Mouse (Mus musculus): ENCODE data around the gene Dpyd. TPM values are rescaled to one million over a fixed set of nuclear protein-coding genes. Genes with fewer than 3 reads are reported as not detected.

The Dpyd gene
- 15.3 and 18.0 TPM in 2 replicates for polyA plus RNA-seq (2015; fragmentation: Nextera tagmentation; extraction: Ambion mirVana)

DNA sequence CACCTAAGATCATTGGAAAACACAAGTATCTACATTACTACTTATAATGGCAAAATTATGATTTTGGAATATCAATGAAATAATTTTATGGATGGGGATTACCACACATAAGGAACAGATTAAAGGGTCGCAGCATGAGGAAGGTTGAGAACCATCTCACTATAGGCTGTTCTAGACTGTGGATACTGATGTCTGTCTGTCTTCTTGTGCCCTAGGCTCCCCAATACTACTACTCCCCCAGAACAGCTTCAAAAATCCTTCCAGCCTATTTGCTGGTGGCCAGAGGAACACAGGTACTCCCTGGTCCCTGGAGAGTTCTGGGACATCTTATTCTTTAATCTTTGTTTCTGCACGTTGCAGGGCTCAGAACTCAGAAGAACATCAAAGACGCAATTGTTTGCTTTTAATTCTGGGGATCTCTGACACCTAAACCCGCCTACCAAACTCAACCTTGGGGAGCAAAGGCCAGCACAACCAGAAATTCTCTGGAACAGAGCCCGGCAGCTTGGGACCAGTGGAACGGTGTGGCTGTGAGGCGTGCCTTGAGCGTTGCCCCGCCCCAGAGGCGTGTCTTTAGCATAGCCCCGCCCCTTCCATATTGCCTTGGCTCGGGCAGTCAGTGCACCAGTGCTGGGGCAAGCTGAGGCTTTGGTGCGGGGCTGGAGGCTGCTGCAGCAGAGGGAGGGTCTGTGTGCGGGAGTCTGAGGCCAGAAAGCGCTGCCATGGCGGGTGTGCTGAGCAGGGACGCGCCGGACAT lies at the start of gene Dpyd:
Gene Dpyd (plus strand): TSS at position 576 of the 757 bp plus-strand sequence.
- peak within 1 kb of the TSS; percentile 83 for H3K4me2 ChIP-seq (ENCODE audit: low read depth, low read length)
- H3K4me1 ChIP-seq (ENCODE audit: control insufficient read depth, insufficient read depth, low read length) = no peaks in the 10 kb centered on the region; the same call in 1 of the 2 replicates
- 6% methylated on average over 19 of the region's 19 CpGs for whole genome bisulfite sequencing
- ATAC-seq (ENCODE audit: insufficient read depth, low FRiP score) = peak; percentile 99
- no peaks in the 10 kb centered on the region for H3K27me3 ChIP-seq (ENCODE audit: control insufficient read depth, insufficient read depth, low read length)
- peak within 1 kb of the TSS; percentile 80 for H3K4me3 ChIP-seq (replicated peaks; ENCODE audit: low read length)
- H3K36me3 ChIP-seq (ENCODE audit: control insufficient read depth, insufficient read depth, low read length) = no peaks in the 10 kb centered on the region
- H3K9ac ChIP-seq (ENCODE audit: low read length) = peak within 1 kb of the TSS; percentile 75
- H3K27ac ChIP-seq (ENCODE audit: low read length) = peak within 1 kb of the TSS; percentile 23; the same call in 1 of the 2 replicates
- no peaks in the 10 kb centered on the region for H3K9me3 ChIP-seq (replicated peaks; ENCODE audit: control insufficient read depth, low read length)

DNA sequence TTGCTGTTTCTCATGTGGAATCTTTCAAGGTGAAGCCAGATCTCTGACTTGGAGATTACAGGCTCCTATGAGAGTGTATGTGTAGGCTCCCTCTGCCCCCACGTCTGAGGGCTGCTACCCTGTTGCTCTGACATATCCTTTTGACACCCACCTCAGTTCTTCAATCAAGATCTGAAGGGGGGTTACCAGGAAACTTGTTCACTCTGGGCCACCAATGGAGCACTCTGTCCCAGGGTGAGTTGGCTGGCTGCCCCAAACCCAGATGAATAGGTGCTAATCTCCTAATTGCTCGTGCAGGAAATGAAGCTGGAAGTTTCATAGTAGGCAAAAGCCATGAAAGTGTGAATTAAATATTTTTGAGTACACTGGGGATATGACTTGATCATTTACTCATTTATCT lies 24.3 kb upstream of the Dpyd start:
- Histone ChIP-seq H3K27me3 (ENCODE audit: control insufficient read depth, insufficient read depth, low read length) (no peaks in the 10 kb centered on the region), H3K9ac (ENCODE audit: low read length) (no peak overlapping the region), H3K4me1 (ENCODE audit: control insufficient read depth, insufficient read depth, low read length) (no peaks in the 10 kb centered on the region), H3K36me3 (ENCODE audit: control insufficient read depth, insufficient read depth, low read length) (no peaks in the 10 kb centered on the region), H3K4me3 (replicated peaks; ENCODE audit: low read length) (no peak overlapping the region), H3K9me3 (replicated peaks; ENCODE audit: control insufficient read depth, low read length) (no peaks in the 10 kb centered on the region), H3K4me2 (ENCODE audit: low read depth, low read length) (no peak overlapping the region), H3K27ac (ENCODE audit: low read length) (no peak overlapping the region)
- no peak for ATAC-seq (ENCODE audit: insufficient read depth, low FRiP score)
- WGBS = 46% methylated on average over 2 of the region's 2 CpGs

DNA sequence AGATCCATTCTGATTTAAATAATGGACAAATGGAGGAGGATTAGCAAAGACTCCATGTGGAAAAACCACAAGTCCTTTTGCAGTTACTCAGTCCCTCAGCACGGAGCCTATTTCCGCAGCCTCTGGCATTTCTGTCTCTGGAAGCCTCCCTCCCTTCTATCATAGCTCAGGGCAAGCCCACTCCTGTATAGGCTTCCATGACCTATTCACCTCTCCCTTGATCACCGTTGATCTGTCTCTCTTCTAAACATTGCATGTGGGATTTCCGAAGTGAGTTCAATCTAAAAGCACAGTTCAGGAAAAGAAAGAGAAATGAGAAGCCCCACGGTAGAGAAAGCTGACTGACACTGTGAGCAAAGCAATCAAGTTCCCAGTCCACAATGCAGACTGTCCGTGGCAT lies 20.2 kb upstream of the Dpyd start:
- Histone ChIP-seq H3K36me3 (ENCODE audit: control insufficient read depth, insufficient read depth, low read length) (no peaks in the 10 kb centered on the region), H3K4me3 (replicated peaks; ENCODE audit: low read length) (no peak overlapping the region), H3K9ac (ENCODE audit: low read length) (no peak overlapping the region), H3K4me1 (ENCODE audit: control insufficient read depth, insufficient read depth, low read length) (no peaks in the 10 kb centered on the region), H3K27me3 (ENCODE audit: control insufficient read depth, insufficient read depth, low read length) (no peaks in the 10 kb centered on the region), H3K27ac (ENCODE audit: low read length) (no peak overlapping the region), H3K4me2 (ENCODE audit: low read depth, low read length) (no peak overlapping the region), H3K9me3 (replicated peaks; ENCODE audit: control insufficient read depth, low read length) (no peaks in the 10 kb centered on the region)
- ATAC-seq (ENCODE audit: insufficient read depth, low FRiP score) = no peak
- 50% methylated on average over 6 of the region's 6 CpGs for WGBS

DNA sequence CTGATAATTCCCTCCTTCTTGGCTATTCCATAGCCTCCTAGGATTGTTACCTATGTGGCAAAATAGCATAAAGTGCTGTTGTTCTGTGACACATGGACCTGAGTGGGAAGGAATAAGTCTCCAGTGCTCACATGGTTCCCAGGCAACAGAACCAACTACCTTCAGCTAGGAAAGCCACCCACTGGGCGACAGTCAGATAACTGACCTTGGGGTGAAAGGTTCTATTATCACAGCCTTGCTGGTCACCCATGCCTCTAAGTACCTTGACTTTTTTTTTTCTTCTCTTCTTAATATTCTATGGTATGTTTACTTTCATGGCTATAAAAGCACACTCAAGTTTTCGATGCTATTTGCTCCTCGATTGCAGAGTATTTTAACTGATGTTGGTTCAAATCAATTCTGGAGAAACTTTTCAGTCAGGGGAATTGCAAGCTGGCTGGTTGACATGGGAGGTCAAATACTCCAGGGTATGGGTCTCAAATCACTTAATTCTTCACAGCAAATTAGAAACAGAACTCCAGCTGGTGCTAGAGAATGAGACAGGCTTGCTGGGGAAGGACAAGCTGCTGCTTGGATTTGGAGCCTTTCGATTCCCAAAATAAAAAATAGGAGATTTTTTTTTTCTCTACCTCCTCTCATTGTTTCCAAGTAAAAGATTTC lies 14.2 kb upstream of the Dpyd start:
- Histone ChIP-seq H3K9ac (ENCODE audit: low read length) (no peak overlapping the region), H3K4me1 (ENCODE audit: control insufficient read depth, insufficient read depth, low read length) (no peaks in the 10 kb centered on the region), H3K27ac (ENCODE audit: low read length) (no peak overlapping the region), H3K36me3 (ENCODE audit: control insufficient read depth, insufficient read depth, low read length) (no peaks in the 10 kb centered on the region), H3K4me3 (replicated peaks; ENCODE audit: low read length) (no peak overlapping the region), H3K4me2 (ENCODE audit: low read depth, low read length) (no peak overlapping the region), H3K27me3 (ENCODE audit: control insufficient read depth, insufficient read depth, low read length) (no peaks in the 10 kb centered on the region), H3K9me3 (replicated peaks; ENCODE audit: control insufficient read depth, low read length) (no peaks in the 10 kb centered on the region)
- WGBS = 35% methylated on average over 4 of the region's 4 CpGs
- ATAC-seq (ENCODE audit: insufficient read depth, low FRiP score) = no peak

DNA sequence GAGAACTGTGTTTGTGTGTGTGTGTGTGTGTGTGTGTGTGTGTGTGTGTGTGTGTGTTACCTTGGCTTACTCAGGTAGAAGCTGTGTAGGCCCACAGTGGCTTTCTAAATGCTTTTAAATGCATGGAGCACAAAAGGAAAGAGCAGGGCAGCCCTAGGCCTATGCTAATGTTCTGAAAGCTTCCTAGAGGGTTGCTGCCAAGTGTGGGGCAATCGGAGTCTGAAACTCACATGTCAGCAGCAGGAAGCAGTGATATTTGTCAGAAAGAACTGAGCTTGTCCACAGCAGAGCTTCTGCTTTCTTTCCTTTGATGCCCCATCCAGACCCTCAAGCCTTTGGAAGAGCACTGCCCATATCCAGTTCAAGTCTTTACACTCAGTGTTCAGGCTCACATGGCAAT lies 4.3 kb upstream of the Dpyd start:
- H3K27ac ChIP-seq (ENCODE audit: low read length) = no peak overlapping the region
- H3K9ac ChIP-seq (ENCODE audit: low read length) = no peak overlapping the region
- no peaks in the 10 kb centered on the region for H3K27me3 ChIP-seq (ENCODE audit: control insufficient read depth, insufficient read depth, low read length)
- no peaks in the 10 kb centered on the region for H3K36me3 ChIP-seq (ENCODE audit: control insufficient read depth, insufficient read depth, low read length)
- no peaks in the 10 kb centered on the region for H3K9me3 ChIP-seq (replicated peaks; ENCODE audit: control insufficient read depth, low read length)
- no peak overlapping the region for H3K4me3 ChIP-seq (replicated peaks; ENCODE audit: low read length)
- ATAC-seq (ENCODE audit: insufficient read depth, low FRiP score) = no peak
- no peak overlapping the region for H3K4me2 ChIP-seq (ENCODE audit: low read depth, low read length)
- WGBS = 72% methylated on average over 1 of the region's 1 CpGs
- no peaks in the 10 kb centered on the region for H3K4me1 ChIP-seq (ENCODE audit: control insufficient read depth, insufficient read depth, low read length)

DNA sequence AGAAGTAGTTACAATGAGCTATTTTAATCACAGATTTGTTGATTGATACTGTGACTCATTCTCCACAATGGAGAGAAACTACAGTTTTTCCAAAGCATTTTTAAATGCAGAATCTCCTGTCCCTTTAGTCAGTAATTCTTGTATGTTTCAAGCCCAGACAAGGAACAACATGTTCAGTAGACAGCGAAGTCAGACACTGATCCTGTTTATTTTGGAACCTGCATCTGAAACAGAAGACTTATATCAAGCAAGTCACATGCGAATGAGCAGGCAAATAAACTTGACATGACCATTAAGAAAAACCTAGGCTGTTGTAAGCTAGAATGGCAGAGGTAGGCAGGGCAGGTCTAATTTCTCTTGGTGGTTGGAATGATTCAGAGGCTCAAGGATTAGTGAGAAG lies 2.0 kb upstream of the Dpyd start:
- no peak for ATAC-seq (ENCODE audit: insufficient read depth, low FRiP score)
- 61% methylated on average over 2 of the region's 2 CpGs for WGBS
- H3K27me3 ChIP-seq (ENCODE audit: control insufficient read depth, insufficient read depth, low read length) = no peaks in the 10 kb centered on the region

DNA sequence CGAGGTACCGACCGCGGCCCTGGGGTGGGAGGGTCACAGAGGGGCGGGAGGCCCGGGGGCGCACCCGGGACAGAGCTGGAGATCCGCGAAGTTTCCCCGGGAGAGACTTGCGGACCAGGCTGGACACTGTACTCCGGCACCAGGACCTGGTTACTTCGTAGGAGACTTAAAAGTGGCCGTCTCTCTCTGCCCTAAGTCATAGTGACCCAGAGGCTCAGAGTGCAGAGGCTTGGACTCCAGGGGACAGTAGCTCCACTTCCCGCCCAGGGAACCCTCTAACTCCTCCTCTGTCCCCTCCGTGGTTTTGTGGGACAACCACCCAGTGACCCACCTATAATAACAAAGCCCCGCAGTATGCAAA lies 362 bp downstream of the Dpyd start:
- Histone ChIP-seq H3K4me3 (replicated peaks; ENCODE audit: low read length) (peak overlapping the region; percentile 80), H3K27me3 (ENCODE audit: control insufficient read depth, insufficient read depth, low read length) (no peaks in the 10 kb centered on the region), H3K4me2 (ENCODE audit: low read depth, low read length) (peak overlapping the region; percentile 83), H3K4me1 (ENCODE audit: control insufficient read depth, insufficient read depth, low read length) (no peaks in the 10 kb centered on the region; the same call in 1 of the 2 replicates), H3K9me3 (replicated peaks; ENCODE audit: control insufficient read depth, low read length) (no peaks in the 10 kb centered on the region), H3K27ac (ENCODE audit: low read length) (peak overlapping the region; percentile 23; the same call in 1 of the 2 replicates), H3K36me3 (ENCODE audit: control insufficient read depth, insufficient read depth, low read length) (no peaks in the 10 kb centered on the region), H3K9ac (ENCODE audit: low read length) (peak overlapping the region; percentile 75)
- peak; percentile 77 for ATAC-seq (ENCODE audit: insufficient read depth, low FRiP score)
- WGBS = under 1% methylated on average over 18 of the region's 18 CpGs

More for the DNA sequence above, 2.0 kb upstream of the Dpyd start:
- H3K27ac ChIP-seq (ENCODE audit: low read length) = no peak overlapping the region
- no peaks in the 10 kb centered on the region for H3K9me3 ChIP-seq (replicated peaks; ENCODE audit: control insufficient read depth, low read length)
- H3K4me1 ChIP-seq (ENCODE audit: control insufficient read depth, insufficient read depth, low read length) = no peaks in the 10 kb centered on the region; the same call in 1 of the 2 replicates
- no peak overlapping the region for H3K9ac ChIP-seq (ENCODE audit: low read length)
- H3K4me2 ChIP-seq (ENCODE audit: low read depth, low read length) = no peak overlapping the region
- H3K4me3 ChIP-seq (replicated peaks; ENCODE audit: low read length) = no peak overlapping the region
- H3K36me3 ChIP-seq (ENCODE audit: control insufficient read depth, insufficient read depth, low read length) = no peaks in the 10 kb centered on the region

DNA sequence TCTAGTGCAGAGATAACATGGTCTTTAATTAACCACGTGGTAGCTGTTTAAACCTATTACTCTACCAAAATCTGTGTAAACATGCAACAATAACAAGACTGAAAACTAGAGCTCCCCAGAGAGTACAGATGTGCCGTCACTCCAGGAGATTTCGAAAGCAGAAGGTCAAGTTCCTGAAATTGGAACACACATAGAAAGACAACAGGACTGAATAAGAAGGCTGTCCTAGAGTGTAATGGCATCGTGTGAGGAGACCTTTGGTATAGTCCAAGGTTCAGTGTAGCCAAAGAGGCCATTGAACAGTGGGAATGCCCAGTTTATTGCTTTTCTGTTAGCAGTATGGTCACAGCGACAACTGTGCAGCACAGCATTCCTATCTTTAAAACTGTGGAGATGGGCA lies 4.8 kb downstream of the Dpyd start:
- peak; percentile 31; the same call in 1 of the 2 replicates for ATAC-seq (ENCODE audit: insufficient read depth, low FRiP score)
- Histone ChIP-seq H3K4me1 (ENCODE audit: control insufficient read depth, insufficient read depth, low read length) (no peaks in the 10 kb centered on the region; the same call in 1 of the 2 replicates), H3K4me2 (ENCODE audit: low read depth, low read length) (no peak overlapping the region), H3K27me3 (ENCODE audit: control insufficient read depth, insufficient read depth, low read length) (no peaks in the 10 kb centered on the region), H3K9me3 (replicated peaks; ENCODE audit: control insufficient read depth, low read length) (no peaks in the 10 kb centered on the region), H3K36me3 (ENCODE audit: control insufficient read depth, insufficient read depth, low read length) (no peaks in the 10 kb centered on the region), H3K9ac (ENCODE audit: low read length) (no peak overlapping the region), H3K27ac (ENCODE audit: low read length) (no peak overlapping the region), H3K4me3 (replicated peaks; ENCODE audit: low read length) (no peak overlapping the region)
- WGBS = 68% methylated on average over 5 of the region's 5 CpGs

DNA sequence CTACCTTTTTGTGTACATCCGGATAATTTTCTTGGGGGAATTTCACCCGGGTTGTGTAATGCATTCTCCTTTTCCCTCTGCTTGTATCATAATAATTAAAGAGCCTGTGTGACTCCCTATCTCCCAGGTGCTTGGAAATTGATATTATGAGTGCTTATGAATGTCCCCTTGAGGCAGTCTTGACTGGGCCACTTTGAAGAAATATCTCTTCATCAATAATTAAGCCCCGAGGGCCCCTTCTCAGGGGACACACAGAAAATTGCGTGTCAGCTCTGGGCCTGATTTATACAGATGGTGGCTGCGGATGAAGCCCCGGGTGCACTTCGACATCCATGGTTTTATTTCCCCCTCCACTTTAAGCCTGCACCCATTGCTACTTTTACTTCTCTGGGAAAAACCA lies 8.3 kb downstream of the Dpyd start:
- H3K4me3 ChIP-seq (replicated peaks; ENCODE audit: low read length) = no peak overlapping the region
- no peak overlapping the region for H3K27ac ChIP-seq (ENCODE audit: low read length)
- no peak overlapping the region for H3K9ac ChIP-seq (ENCODE audit: low read length)
- no peak for ATAC-seq (ENCODE audit: insufficient read depth, low FRiP score)
- H3K27me3 ChIP-seq (ENCODE audit: control insufficient read depth, insufficient read depth, low read length) = no peaks in the 10 kb centered on the region
- no peaks in the 10 kb centered on the region for H3K9me3 ChIP-seq (replicated peaks; ENCODE audit: control insufficient read depth, low read length)
- H3K36me3 ChIP-seq (ENCODE audit: control insufficient read depth, insufficient read depth, low read length) = no peaks in the 10 kb centered on the region
- no peak overlapping the region for H3K4me2 ChIP-seq (ENCODE audit: low read depth, low read length)
- 84% methylated on average over 7 of the region's 7 CpGs for WGBS
- no peaks in the 10 kb centered on the region for H3K4me1 ChIP-seq (ENCODE audit: control insufficient read depth, insufficient read depth, low read length)
